Mouse (Mus musculus) heart, adult 2 months (tissue): ENCODE measurements around the gene Sept11. TPM values are rescaled to one million over a fixed set of nuclear protein-coding genes. Genes with fewer than 3 reads are reported as not detected.

Experiments
- DNase-seq, 2 experiments: peaks; one replicate each; pipeline ENCODE4 v3.0.0; 2021
- H3K27ac ChIP-seq: fragments of 200-600 bp; 2 replicates; pipeline ENCODE4 v1.8.1; 2022
- H3K27me3 ChIP-seq: fragments of 200-500 bp; 2 replicates; pipeline ENCODE4 v1.6.1; 2012; ENCODE audit warnings: mild to moderate bottlenecking, low read length, inconsistent platforms, mixed read lengths; ENCODE audit not compliant: control insufficient read depth, insufficient read depth
- H3K36me3 ChIP-seq: fragments of 200-500 bp; 2 replicates; pipeline ENCODE4 v1.6.1; 2012; ENCODE audit warnings: low read length, inconsistent platforms; ENCODE audit not compliant: control insufficient read depth, insufficient read depth
- H3K4me1 ChIP-seq: fragments of 200-500 bp; 2 replicates; pipeline ENCODE4 v1.6.1; 2011; ENCODE audit warnings: low read length; ENCODE audit not compliant: control insufficient read depth, insufficient read depth
- H3K4me3 ChIP-seq: fragments of 200-600 bp; 2 replicates; pipeline ENCODE4 v1.8.1; 2022
- H3K79me2 ChIP-seq: fragments of 200-500 bp; replicated peaks from 2 replicates; pipeline ENCODE4 v1.6.1; 2012; ENCODE audit warnings: mild to moderate bottlenecking, inconsistent platforms, low read length, moderate library complexity, mixed read lengths; ENCODE audit not compliant: control insufficient read depth, insufficient read depth
- H3K9ac ChIP-seq: fragments of 200-500 bp; 2 replicates; pipeline ENCODE4 v1.6.1; 2012; ENCODE audit warnings: low read depth, mild to moderate bottlenecking, control low read depth, inconsistent platforms, low read length, mixed read lengths
- CTCF ChIP-seq: fragments of 200-600 bp; IDR thresholded peaks from 2 replicates; pipeline ENCODE4 v1.8.1; 2022; ENCODE audit warnings: antibody characterized with exemption, mild to moderate bottlenecking, moderate library complexity
- EP300 ChIP-seq: fragments of 200-500 bp; IDR thresholded peaks from 2 replicates; pipeline ENCODE4 v1.6.1; 2011; ENCODE audit warnings: low read depth, low read length, control low read depth; ENCODE audit not compliant: insufficient read depth
- POLR2A ChIP-seq: fragments of 200-500 bp; IDR thresholded peaks from 2 replicates; pipeline ENCODE4 v1.6.1; 2011; ENCODE audit warnings: mild to moderate bottlenecking, low read depth, low read length, control low read depth; ENCODE audit not compliant: insufficient read depth
- WGBS: fragments of 180-500 bp; shearing (Covaris S2); methylation state at CpG from one replicate; pipeline ENCODE4 v1.1.7; 2018; 5-methylcytosine and 5-hydroxymethylcytosine counted together
- intact Hi-C: fragments of 180-260 bp; cut with DNase I; formaldehyde crosslinking; loops from one replicate; pipeline ENCODE4 v1.15.1; 2025
- polyA plus RNA-seq: library from polyadenylated mRNA; depleted of rRNA; stranded (reverse); fragments of >200 nt; gene quantifications from 2 replicates; pipeline ENCODE4 v1.2.3, GENCODE M21; 2012
- total RNA-seq, 2 experiments: library from RNA; stranded (reverse); gene quantifications; 2 replicates each; pipeline ENCODE4 v1.2.3; 2021

Gene Sept11
- total and polyA plus RNA-seq, 3 experiments = 15.6 to 34.0 (median 25.7) TPM

DNA sequence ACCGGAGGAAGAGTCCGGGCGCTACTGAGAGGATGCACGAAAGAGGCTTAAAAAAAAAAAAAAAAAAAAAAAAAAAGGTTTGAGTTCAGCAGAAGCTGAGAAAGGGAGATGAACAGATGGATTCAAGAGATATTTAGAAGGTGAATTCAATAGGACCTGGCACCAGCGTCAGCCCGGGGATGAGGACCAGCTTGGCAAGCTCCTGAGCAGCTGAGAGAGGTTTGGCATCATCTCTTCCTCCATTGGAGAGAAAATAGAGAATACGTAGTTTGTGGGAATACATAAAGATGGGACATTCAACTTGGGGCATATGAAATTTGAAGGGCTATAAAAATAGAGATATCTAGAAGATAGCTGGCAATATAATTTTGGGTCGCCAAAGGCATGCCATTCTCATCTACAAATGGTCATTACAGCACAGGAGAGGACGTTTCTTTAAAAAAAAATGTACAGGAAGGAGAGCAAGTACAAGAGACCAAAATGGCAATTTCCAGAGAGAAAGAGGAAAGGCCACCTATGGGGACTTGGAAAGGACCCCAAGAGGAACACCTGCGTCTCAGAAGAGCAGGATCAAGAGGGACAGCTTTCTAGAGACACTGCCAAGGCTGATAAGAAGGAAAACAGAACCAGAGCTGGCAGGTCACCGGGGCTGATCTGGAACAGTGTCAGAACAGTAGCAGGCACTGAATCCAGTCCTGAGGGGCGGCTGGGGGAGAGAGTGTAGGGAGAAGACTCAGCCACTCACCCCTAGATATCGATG, 44.6 kb upstream of the Sept11 start:
- Histone ChIP-seq H3K79me2 (no peaks in the 10 kb centered on the region), H3K9ac (no peak overlapping the region), H3K4me1 (peaks cover 1% of the 10 kb centered on the region), H3K27me3 (peaks cover 16% of the 10 kb centered on the region), H3K4me3 (no peak overlapping the region), H3K27ac (no peak overlapping the region), H3K36me3 (no peaks in the 10 kb centered on the region)
- DNase-seq = no peak
- 52% methylated on average over 13 of the region's 13 CpGs for WGBS
- no peak for TF ChIP-seq POLR2A
- intact Hi-C loops = no loop called here

DNA sequence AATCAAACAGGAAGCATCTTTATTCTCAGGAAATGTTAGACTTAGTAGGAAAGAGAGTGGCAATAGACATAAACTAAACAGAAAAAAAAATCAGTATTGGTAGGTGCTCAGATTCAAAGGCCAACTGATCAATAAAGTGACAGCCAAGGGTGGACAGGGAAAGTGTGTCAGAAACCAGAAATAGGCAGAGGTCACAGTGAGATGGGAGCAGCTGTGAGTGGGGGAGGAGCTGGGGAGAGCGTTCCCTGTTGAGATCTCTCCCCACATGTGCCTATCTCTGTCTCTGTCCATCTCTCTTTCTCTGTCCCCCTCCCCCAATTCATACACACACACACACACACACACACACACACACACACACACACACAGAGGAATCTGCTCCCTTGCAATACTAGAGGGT, 43.3 kb upstream of the Sept11 start:
- TF ChIP-seq EP300 (no peak), CTCF (no peak), POLR2A (no peak)
- Histone ChIP-seq H3K4me1 (peaks cover 1% of the 10 kb centered on the region), H3K4me3 (no peak overlapping the region), H3K27me3 (peaks cover 4% of the 10 kb centered on the region; the same call in 1 of the 2 replicates), H3K79me2 (no peaks in the 10 kb centered on the region), H3K36me3 (no peaks in the 10 kb centered on the region), H3K9ac (no peak overlapping the region), H3K27ac (no peak overlapping the region)
- WGBS = 100% methylated on average over 1 of the region's 1 CpGs
- no peak for DNase-seq
- intact Hi-C loops = no loop called here

DNA sequence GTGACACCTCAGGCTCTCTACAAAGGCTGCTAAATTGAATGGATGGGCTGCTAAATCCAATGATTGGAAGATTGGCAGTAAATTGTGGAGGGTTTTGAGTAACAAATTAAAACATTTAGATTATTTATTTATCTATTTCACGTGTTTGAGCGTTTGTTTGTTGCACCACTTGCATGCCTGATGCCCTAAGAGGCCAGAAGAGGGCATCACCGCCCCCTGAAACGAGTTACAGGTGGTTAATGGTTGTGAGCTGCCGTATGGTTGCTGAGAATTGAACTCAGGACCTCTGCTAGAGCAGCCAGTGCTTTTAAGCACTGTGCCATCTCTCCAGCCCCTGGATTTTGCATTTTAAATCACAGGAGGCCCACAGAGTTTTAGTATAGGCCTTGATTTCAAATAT, 42.2 kb upstream of the Sept11 start:
- no peak for DNase-seq
- Histone ChIP-seq H3K9ac (no peak overlapping the region), H3K4me1 (peaks cover 1% of the 10 kb centered on the region), H3K36me3 (no peaks in the 10 kb centered on the region), H3K27me3 (no peaks in the 10 kb centered on the region), H3K79me2 (no peaks in the 10 kb centered on the region), H3K4me3 (no peak overlapping the region), H3K27ac (no peak overlapping the region)
- 71% methylated on average over 5 of the region's 5 CpGs for WGBS
- intact Hi-C loops = no loop called here
- TF ChIP-seq EP300 (no peak), CTCF (peak; percentile 36)

DNA sequence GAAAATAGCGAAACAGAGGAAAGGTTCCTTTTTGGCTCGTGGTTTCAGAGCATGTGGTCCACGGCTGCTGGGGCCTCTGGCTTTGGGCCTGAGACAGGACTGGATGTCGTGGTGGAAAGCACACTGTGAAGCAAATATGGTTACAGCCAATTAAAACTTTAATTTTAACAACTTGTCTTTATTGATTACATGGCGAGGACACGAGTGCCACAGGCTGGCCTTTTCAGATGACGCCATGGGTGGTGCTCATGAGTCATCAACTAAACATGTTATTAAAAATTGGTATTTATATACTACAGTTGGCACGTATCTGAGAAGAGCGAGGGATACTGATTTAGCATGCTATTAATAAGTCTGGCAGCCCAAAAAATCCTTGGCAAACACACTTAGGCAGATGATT, 41.3 kb upstream of the Sept11 start:
- Histone ChIP-seq H3K27me3 (no peaks in the 10 kb centered on the region), H3K27ac (no peak overlapping the region), H3K79me2 (no peaks in the 10 kb centered on the region), H3K9ac (no peak overlapping the region), H3K36me3 (no peaks in the 10 kb centered on the region), H3K4me3 (no peak overlapping the region), H3K4me1 (peaks cover 1% of the 10 kb centered on the region)
- intact Hi-C loops = no loop called here
- TF ChIP-seq CTCF (no peak), POLR2A (no peak), EP300 (no peak)
- 55% methylated on average over 9 of the region's 9 CpGs for WGBS
- DNase-seq = no peak

DNA sequence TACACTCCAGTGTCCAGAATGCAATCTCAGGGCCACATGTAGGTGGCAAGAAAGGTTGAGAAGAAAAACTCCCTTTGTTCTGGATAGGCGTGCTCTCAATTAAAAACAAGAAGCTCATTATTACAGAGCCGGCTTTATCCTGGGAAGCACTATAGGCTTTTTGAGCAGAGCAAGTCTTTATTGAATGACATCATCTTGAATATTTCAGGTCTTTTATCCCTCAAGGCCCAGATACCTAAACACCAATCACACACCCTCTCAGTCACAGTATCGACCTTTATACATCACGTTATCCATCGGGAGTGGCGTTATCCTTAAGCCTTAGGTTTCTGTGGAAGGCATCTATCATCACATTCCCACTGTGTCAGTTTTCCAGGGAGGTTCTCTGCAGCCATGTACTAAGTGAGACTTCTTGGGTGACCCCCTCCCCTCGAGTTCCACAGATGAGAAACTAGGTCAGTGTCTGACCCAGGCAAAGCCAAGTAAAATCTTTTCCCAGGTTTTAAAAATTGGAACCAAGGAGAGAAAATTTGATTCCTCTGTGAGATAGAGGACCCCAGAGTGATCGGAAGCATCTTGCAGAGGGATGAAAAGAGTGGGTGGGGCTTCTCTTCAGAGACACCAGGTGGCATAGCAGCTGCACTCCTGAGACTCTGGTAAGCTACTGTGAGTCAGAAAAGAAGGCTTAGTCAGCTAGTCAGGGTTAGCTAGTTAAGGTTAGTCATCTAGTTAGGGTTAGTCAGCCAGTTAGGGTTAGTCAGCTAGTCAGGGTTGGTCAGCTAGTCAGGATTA, 39.4 kb upstream of the Sept11 start:
- H3K27me3 ChIP-seq = no peaks in the 10 kb centered on the region
- H3K79me2 ChIP-seq = no peaks in the 10 kb centered on the region
- TF ChIP-seq EP300 (no peak), CTCF (peak; percentile 47), POLR2A (no peak)
- intact Hi-C loops = no loop called here
- H3K27ac ChIP-seq = no peak overlapping the region
- H3K9ac ChIP-seq = no peak overlapping the region
- peaks cover 1% of the 10 kb centered on the region for H3K4me1 ChIP-seq
- no peak overlapping the region for H3K4me3 ChIP-seq
- no peaks in the 10 kb centered on the region for H3K36me3 ChIP-seq
- no peak for DNase-seq
- 73% methylated on average over 8 of the region's 8 CpGs for WGBS

DNA sequence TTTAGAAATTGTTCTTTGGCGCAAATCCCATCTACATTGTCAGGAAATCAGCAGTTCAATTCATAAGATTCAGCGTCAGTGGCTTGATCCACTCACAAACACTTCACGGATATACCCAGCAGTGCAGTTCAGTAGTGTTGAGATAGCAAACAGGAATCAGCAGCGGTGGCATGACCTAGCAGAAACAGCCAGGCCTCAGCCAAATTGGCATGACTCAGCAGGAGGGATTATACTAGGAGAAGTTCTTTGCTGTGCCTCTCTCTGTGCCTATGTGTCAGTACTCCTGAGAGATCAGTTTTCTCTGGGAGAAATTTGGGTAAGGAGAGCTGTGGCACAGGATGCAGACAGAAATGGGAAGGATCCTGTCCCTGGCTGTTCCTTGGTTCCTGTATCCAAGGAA, 32.4 kb upstream of the Sept11 start:
- no peak overlapping the region for H3K27ac ChIP-seq

More for the DNA sequence above, 32.4 kb upstream of the Sept11 start:
- H3K27me3 ChIP-seq = no peaks in the 10 kb centered on the region
- no peak for TF ChIP-seq EP300
- TF ChIP-seq POLR2A = no peak
- TF ChIP-seq CTCF = no peak
- H3K4me1 ChIP-seq = no peaks in the 10 kb centered on the region
- no peaks in the 10 kb centered on the region for H3K36me3 ChIP-seq
- intact Hi-C loops = no loop called here
- H3K4me3 ChIP-seq = no peak overlapping the region
- no peak overlapping the region for H3K9ac ChIP-seq
- 61% methylated on average over 4 of the region's 4 CpGs for WGBS
- no peak for DNase-seq
- no peaks in the 10 kb centered on the region for H3K79me2 ChIP-seq
